Mouse (Mus musculus): Measurements from ENCODE around the gene Myo1c. TPM values are rescaled to one million over a fixed set of nuclear protein-coding genes. Genes with fewer than 3 reads are reported as not detected.
"Not testable (repeated sequence)": the region's sequence is repeated elsewhere in the genome, so short reads cannot be mapped to it uniquely, and the experiment has no call there.

Gene Myo1c
- polyA plus RNA-seq, 1 experiment: 166 TPM

DNA sequence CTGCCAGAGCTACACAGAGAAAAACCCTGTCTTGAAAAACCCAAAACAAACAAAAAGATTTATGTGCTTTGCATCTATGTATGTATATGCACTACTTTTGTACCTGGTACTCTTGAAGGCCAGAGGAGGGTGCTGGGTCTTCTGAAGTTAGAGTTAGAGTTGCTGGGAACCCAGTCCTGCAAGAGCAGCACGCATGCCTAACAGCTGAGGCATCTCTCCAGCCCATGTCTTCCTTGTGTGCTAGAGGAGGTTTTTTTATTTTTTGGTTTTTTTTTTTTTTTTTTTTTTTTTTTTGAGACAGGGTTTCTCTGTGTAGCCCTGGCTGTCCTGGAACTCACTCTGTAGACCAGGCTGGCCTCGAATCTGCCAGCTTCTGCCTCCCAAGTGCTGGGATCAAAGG lies 37.8 kb downstream of the Myo1c start:
- Histone ChIP-seq H3K36me3 (ENCODE audit: control insufficient read depth, insufficient read depth) (peaks cover 67% of the 10 kb centered on the region), H3ac (ENCODE audit: control insufficient read depth, insufficient read length, low read depth) (no peak overlapping the region), H3K27me3 (ENCODE audit: control insufficient read depth, insufficient read depth, insufficient read length) (no peaks in the 10 kb centered on the region), H3K79me2 (ENCODE audit: control insufficient read depth, insufficient read depth) (peaks cover 100% of the 10 kb centered on the region), H3K4me3 (ENCODE audit: insufficient read depth, poor library complexity, severe bottlenecking) (no peak overlapping the region), H3K79me3 (ENCODE audit: low read depth) (peaks cover 88% of the 10 kb centered on the region)
- no peak for TF ChIP-seq CTCF (IDR thresholded peaks at IDR 0.05; ENCODE audit: control insufficient read depth, insufficient read depth, insufficient read length)
- no peak for TF ChIP-seq MYOG (IDR thresholded peaks at IDR 0.05; ENCODE audit: control insufficient read depth, extremely low read depth, insufficient read length)
- no peak for TF ChIP-seq CEBPB (IDR thresholded peaks at IDR 0.05; ENCODE audit: low read depth)
- TF ChIP-seq MYOD1 (IDR thresholded peaks at IDR 0.05; ENCODE audit: control insufficient read depth, insufficient read length, low read depth): no peak
- TF ChIP-seq FOSL1 (IDR thresholded peaks at IDR 0.05; ENCODE audit: insufficient read depth, low read length, poor library complexity, severe bottlenecking): no peak

DNA sequence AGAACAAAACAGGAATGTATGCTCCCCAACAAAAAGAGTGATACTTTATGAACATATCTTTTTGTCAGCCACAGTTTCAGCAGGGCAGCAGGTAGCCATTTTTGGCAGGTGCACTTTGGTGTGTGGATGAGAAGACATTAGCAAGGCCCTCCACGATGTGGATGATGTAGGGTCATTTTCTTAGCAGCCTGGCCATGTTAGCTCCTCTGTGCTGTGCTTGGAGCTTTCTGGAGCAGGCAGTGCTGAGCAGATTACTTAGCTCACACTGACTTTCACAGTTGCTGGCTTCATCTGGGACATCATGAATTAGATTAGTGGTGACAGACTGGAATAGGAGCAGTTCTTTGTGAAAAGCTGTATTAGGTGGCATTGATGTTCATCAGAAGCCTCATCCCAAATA lies 39.7 kb downstream of the Myo1c start:
- peaks cover 100% of the 10 kb centered on the region for H3K79me2 ChIP-seq (ENCODE audit: control insufficient read depth, insufficient read depth)
- H3ac ChIP-seq (ENCODE audit: control insufficient read depth, insufficient read length, low read depth): no peak overlapping the region
- H3K4me3 ChIP-seq (ENCODE audit: insufficient read depth, poor library complexity, severe bottlenecking): no peak overlapping the region
- H3K27me3 ChIP-seq (ENCODE audit: control insufficient read depth, insufficient read depth, insufficient read length): no peaks in the 10 kb centered on the region
- peaks cover 85% of the 10 kb centered on the region for H3K79me3 ChIP-seq (ENCODE audit: low read depth)
- peaks cover 73% of the 10 kb centered on the region for H3K36me3 ChIP-seq (ENCODE audit: control insufficient read depth, insufficient read depth)
- TF ChIP-seq MYOD1 (IDR thresholded peaks at IDR 0.05; ENCODE audit: control insufficient read depth, insufficient read length, low read depth) (no peak), MAX (IDR thresholded peaks at IDR 0.05) (no peak), FOSL1 (IDR thresholded peaks at IDR 0.05; ENCODE audit: insufficient read depth, low read length, poor library complexity, severe bottlenecking) (no peak), USF1 (IDR thresholded peaks at IDR 0.05; ENCODE audit: low read depth) (no peak), CTCF (IDR thresholded peaks at IDR 0.05; ENCODE audit: control insufficient read depth, insufficient read depth, insufficient read length) (no peak), CEBPB (IDR thresholded peaks at IDR 0.05; ENCODE audit: low read depth) (no peak), MYOG (IDR thresholded peaks at IDR 0.05; ENCODE audit: control insufficient read depth, extremely low read depth, insufficient read length) (no peak)

- peaks cover 81% of the 10 kb centered on the region for H3K36me3 ChIP-seq (ENCODE audit: control insufficient read depth, insufficient read depth)
- no peaks in the 10 kb centered on the region for H3K27me3 ChIP-seq (ENCODE audit: control insufficient read depth, insufficient read depth, insufficient read length)
- no peak overlapping the region for H3ac ChIP-seq (ENCODE audit: control insufficient read depth, insufficient read length, low read depth)
- H3K79me2 ChIP-seq (ENCODE audit: control insufficient read depth, insufficient read depth): peaks cover 100% of the 10 kb centered on the region
- TF ChIP-seq FOSL1 (IDR thresholded peaks at IDR 0.05; ENCODE audit: insufficient read depth, low read length, poor library complexity, severe bottlenecking) (no peak), MYOD1 (IDR thresholded peaks at IDR 0.05; ENCODE audit: control insufficient read depth, insufficient read length, low read depth) (no peak), CEBPB (IDR thresholded peaks at IDR 0.05; ENCODE audit: low read depth) (no peak), CTCF (IDR thresholded peaks at IDR 0.05; ENCODE audit: control insufficient read depth, insufficient read depth, insufficient read length) (no peak), MYOG (IDR thresholded peaks at IDR 0.05; ENCODE audit: control insufficient read depth, extremely low read depth, insufficient read length) (no peak), USF1 (IDR thresholded peaks at IDR 0.05; ENCODE audit: low read depth) (no peak), MAX (IDR thresholded peaks at IDR 0.05) (no peak)
- peaks cover 85% of the 10 kb centered on the region for H3K79me3 ChIP-seq (ENCODE audit: low read depth)
- no peak overlapping the region for H3K4me3 ChIP-seq (ENCODE audit: insufficient read depth, poor library complexity, severe bottlenecking)
Observed at GRCm38 (mm10) chr11:75691047-75691446, 40.7 kb downstream of the Myo1c start.

GRCm38 (mm10) chr11:75693570-75693969 lies 43.3 kb downstream of the Myo1c start:
- TF ChIP-seq CEBPB (IDR thresholded peaks at IDR 0.05; ENCODE audit: low read depth) (no peak), USF1 (IDR thresholded peaks at IDR 0.05; ENCODE audit: low read depth) (no peak), MAX (IDR thresholded peaks at IDR 0.05) (no peak), MYOD1 (IDR thresholded peaks at IDR 0.05; ENCODE audit: control insufficient read depth, insufficient read length, low read depth) (no peak), FOSL1 (IDR thresholded peaks at IDR 0.05; ENCODE audit: insufficient read depth, low read length, poor library complexity, severe bottlenecking) (no peak), MYOG (IDR thresholded peaks at IDR 0.05; ENCODE audit: control insufficient read depth, extremely low read depth, insufficient read length) (no peak)
- Histone ChIP-seq H3K36me3 (ENCODE audit: control insufficient read depth, insufficient read depth) (peaks cover 98% of the 10 kb centered on the region), H3K4me3 (ENCODE audit: insufficient read depth, poor library complexity, severe bottlenecking) (no peak overlapping the region)

DNA sequence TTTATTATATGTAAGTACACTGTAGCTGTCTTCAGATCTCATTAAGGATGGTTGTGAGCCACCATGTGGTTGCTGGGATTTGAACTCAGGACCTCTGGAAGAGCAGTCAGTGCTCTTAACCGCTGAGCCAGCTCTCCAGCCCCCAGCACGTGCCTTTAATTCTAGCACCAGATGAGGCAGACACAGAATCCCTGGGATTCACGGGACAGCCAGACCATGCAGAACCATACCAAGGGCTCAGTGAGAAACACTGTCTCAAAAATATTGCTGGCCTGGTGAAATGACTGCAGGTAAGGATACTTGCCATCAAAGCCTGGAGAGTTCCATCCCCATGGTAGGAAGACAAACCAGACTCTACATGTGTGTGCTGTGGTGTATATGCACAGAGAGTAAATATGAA lies 47.2 kb downstream of the Myo1c start:
- Histone ChIP-seq H3K79me3 (ENCODE audit: low read depth) (peaks cover 78% of the 10 kb centered on the region), H3K36me3 (ENCODE audit: control insufficient read depth, insufficient read depth) (peaks cover 99% of the 10 kb centered on the region), H3K79me2 (ENCODE audit: control insufficient read depth, insufficient read depth) (peaks cover 99% of the 10 kb centered on the region)
- not testable (repeated sequence) for H3K27me3 ChIP-seq (ENCODE audit: control insufficient read depth, insufficient read depth, insufficient read length); H3ac ChIP-seq (ENCODE audit: control insufficient read depth, insufficient read length, low read depth); H3K4me3 ChIP-seq (ENCODE audit: insufficient read depth, poor library complexity, severe bottlenecking)

More at GRCm38 (mm10) chr11:75693570-75693969, 43.3 kb downstream of the Myo1c start:
- Histone ChIP-seq H3ac (ENCODE audit: control insufficient read depth, insufficient read length, low read depth) (no peak overlapping the region), H3K27me3 (ENCODE audit: control insufficient read depth, insufficient read depth, insufficient read length) (no peaks in the 10 kb centered on the region), H3K79me3 (ENCODE audit: low read depth) (peaks cover 92% of the 10 kb centered on the region), H3K79me2 (ENCODE audit: control insufficient read depth, insufficient read depth) (peaks cover 100% of the 10 kb centered on the region)

DNA sequence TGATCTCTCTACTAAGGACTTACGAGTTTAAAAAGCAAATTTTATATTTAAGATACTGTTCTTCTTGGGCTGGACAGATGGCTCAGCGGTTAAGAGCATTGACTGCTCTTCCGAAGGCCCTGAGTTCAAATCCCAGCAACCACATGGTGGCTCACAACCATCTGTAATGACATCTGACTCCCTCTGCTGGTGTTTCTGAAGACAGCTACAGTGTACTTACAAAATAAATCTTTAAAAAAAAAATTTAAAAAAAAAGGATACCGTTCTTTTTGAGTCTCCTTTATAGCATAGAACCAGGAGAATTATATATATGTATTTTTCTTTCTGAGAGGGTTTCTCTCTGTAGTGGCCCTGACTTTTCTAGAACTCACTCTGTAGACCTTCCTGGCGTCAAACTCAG lies 50.3 kb downstream of the Myo1c start:
- Histone ChIP-seq H3K79me2 (ENCODE audit: control insufficient read depth, insufficient read depth) (peaks cover 95% of the 10 kb centered on the region), H3K36me3 (ENCODE audit: control insufficient read depth, insufficient read depth) (peaks cover 99% of the 10 kb centered on the region), H3K79me3 (ENCODE audit: low read depth) (peaks cover 54% of the 10 kb centered on the region), H3ac (ENCODE audit: control insufficient read depth, insufficient read length, low read depth) (no peak overlapping the region), H3K27me3 (ENCODE audit: control insufficient read depth, insufficient read depth, insufficient read length) (no peaks in the 10 kb centered on the region), H3K4me3 (ENCODE audit: insufficient read depth, poor library complexity, severe bottlenecking) (no peak overlapping the region)
- TF ChIP-seq MYOD1 (IDR thresholded peaks at IDR 0.05; ENCODE audit: control insufficient read depth, insufficient read length, low read depth): no peak
- no peak for TF ChIP-seq FOSL1 (IDR thresholded peaks at IDR 0.05; ENCODE audit: insufficient read depth, low read length, poor library complexity, severe bottlenecking)
- TF ChIP-seq CTCF (IDR thresholded peaks at IDR 0.05; ENCODE audit: control insufficient read depth, insufficient read depth, insufficient read length): no peak
- TF ChIP-seq MAX (IDR thresholded peaks at IDR 0.05): no peak

All from C2C12 (cell line).